Mouse (Mus musculus): ENCODE measurements around the gene Mettl13. TPM values are rescaled to one million over a fixed set of nuclear protein-coding genes. Genes with fewer than 3 reads are reported as not detected.
A peak's percentile ranks its signal among the peaks of the same experiment; 100 is the strongest.

The Mettl13 gene
- polyA plus RNA-seq, 1 experiment from 2014 or later, result 20.9 TPM

GRCm38 (mm10) chr1:162582884-162583283, 34.5 kb upstream of the Mettl13 start:
- H3K4me3 ChIP-seq (ENCODE audit: low read depth, low read length), result no peak overlapping the region
- 74% methylated on average over 2 of the region's 2 CpGs for WGBS
- H3K4me2 ChIP-seq, result no peak overlapping the region
- H3K9ac ChIP-seq, result no peak overlapping the region
- H3K9me3 ChIP-seq (ENCODE audit: low read depth, low read length), result no peaks in the 10 kb centered on the region
- no peaks in the 10 kb centered on the region for H3K4me1 ChIP-seq (ENCODE audit: insufficient read depth)
- no peak overlapping the region for H3K27ac ChIP-seq (ENCODE audit: low read depth)
- no peak for TF ChIP-seq CTCF (IDR thresholded peaks at IDR 0.05; ENCODE audit: low read depth)
- DNase-seq (peak; percentile 37), ATAC-seq (ENCODE audit: insufficient read depth) (no peak)
- H3K27me3 ChIP-seq (ENCODE audit: insufficient read depth, low read length), result no peaks in the 10 kb centered on the region
- peaks cover 29% of the 10 kb centered on the region for H3K36me3 ChIP-seq (ENCODE audit: insufficient read depth)

DNA sequence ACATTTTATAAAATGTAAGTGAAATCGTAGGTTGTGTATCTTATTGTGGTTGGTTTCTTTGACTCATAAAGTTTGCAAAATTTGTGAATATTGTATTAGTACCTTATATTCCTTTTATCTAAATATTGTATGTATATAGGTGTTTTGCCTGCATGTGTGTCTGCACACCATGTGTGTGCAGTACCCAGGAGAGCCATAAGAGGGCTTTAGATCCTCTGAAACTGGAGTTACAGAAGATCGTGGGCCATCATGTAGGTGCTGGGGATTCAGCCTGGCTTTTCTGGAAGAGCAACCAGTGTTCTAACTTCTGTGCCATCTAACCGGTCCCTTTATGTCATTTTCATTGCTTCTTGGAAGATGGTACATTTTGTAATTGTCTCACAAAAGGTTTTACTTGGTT, 26.7 kb upstream of the Mettl13 start:
- Histone ChIP-seq H3K9me3 (ENCODE audit: low read depth, low read length) (no peaks in the 10 kb centered on the region), H3K9ac (no peak overlapping the region), H3K36me3 (ENCODE audit: insufficient read depth) (peaks cover 33% of the 10 kb centered on the region), H3K4me3 (ENCODE audit: low read depth, low read length) (no peak overlapping the region), H3K27ac (ENCODE audit: low read depth) (no peak overlapping the region), H3K4me2 (no peak overlapping the region), H3K4me1 (ENCODE audit: insufficient read depth) (no peaks in the 10 kb centered on the region), H3K27me3 (ENCODE audit: insufficient read depth, low read length) (no peaks in the 10 kb centered on the region)
- 96% methylated on average over 3 of the region's 3 CpGs for WGBS
- DNase-seq (no peak), ATAC-seq (ENCODE audit: insufficient read depth) (no peak)
- TF ChIP-seq CTCF (IDR thresholded peaks at IDR 0.05; ENCODE audit: low read depth), result no peak

DNA sequence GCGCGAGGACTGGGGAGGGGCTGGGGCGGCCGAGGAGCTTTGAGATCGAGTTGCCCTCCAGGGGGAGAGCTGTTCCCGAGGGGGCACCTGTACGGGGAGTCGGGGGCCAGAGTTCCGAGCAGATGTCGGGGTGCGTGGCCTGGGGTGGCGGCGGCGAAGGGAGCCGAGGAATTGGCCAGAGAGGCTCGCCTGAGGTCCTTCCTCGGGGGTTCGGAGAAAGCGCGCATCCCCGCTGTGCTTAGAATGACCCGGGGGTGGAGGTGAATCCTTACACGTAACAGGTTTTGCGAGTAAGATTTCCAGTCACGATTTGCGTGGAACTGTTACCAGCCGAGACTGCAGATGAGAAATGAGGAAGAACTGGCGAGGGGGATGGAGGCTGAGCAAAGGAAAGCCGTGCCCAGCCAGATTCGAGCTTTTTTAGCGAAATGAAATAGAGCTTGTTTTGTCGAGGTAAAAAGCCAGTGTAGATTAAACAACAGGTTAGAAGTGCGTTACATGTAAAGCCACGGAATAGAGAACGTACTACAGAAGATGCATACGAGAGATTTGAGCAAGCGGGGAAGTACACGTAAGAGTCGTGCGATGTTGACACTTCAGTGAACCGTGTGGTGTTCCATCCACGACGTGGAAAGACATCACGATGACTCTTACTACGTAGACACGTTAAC, 22.7 kb upstream of the Mettl13 start:
- ATAC-seq (ENCODE audit: insufficient read depth), result no peak; the same call in 1 of the 2 replicates
- 0 out of 2 replicates have a peak, but pooled peaks cover 4% of the 10 kb centered on the region for H3K4me1 ChIP-seq (ENCODE audit: insufficient read depth)

GRCm38 (mm10) chr1:162570260-162570748, 22.0 kb upstream of the Mettl13 start, which contains the start of gene Vamp4:
Gene Vamp4 (plus strand): TSS chr1:162570515.
- Histone ChIP-seq H3K9ac (peak within 1 kb of the TSS; percentile 82), H3K4me2 (peak within 1 kb of the TSS; percentile 69), H3K27ac (ENCODE audit: low read depth) (peak within 1 kb of the TSS; percentile 88), H3K4me3 (ENCODE audit: low read depth, low read length) (peak within 1 kb of the TSS; percentile 82), H3K9me3 (ENCODE audit: low read depth, low read length) (no peaks in the 10 kb centered on the region), H3K36me3 (ENCODE audit: insufficient read depth) (peaks cover 8% of the 10 kb centered on the region), H3K4me1 (ENCODE audit: insufficient read depth) (0 out of 2 replicates have a peak, but pooled peaks cover 4% of the 10 kb centered on the region), H3K27me3 (ENCODE audit: insufficient read depth, low read length) (no peaks in the 10 kb centered on the region)
- ATAC-seq (ENCODE audit: insufficient read depth) (peak; percentile 98), DNase-seq (peak; percentile 97)
- TF ChIP-seq CTCF (IDR thresholded peaks at IDR 0.05; ENCODE audit: low read depth), result peak; percentile 64
- under 1% methylated on average over 40 of the region's 43 CpGs for WGBS

More for the DNA sequence above, 22.7 kb upstream of the Mettl13 start:
- TF ChIP-seq CTCF (IDR thresholded peaks at IDR 0.05; ENCODE audit: low read depth), result no peak
- Histone ChIP-seq H3K36me3 (ENCODE audit: insufficient read depth) (peaks cover 14% of the 10 kb centered on the region), H3K9ac (peak overlapping the region; percentile 82), H3K4me3 (ENCODE audit: low read depth, low read length) (peak overlapping the region; percentile 82), H3K27me3 (ENCODE audit: insufficient read depth, low read length) (no peaks in the 10 kb centered on the region), H3K27ac (ENCODE audit: low read depth) (peak overlapping the region; percentile 88), H3K4me2 (peak overlapping the region; percentile 69), H3K9me3 (ENCODE audit: low read depth, low read length) (no peaks in the 10 kb centered on the region)
- under 1% methylated on average over 46 of the region's 46 CpGs for WGBS
- peak; percentile 57 for DNase-seq

- Histone ChIP-seq H3K36me3 (ENCODE audit: insufficient read depth) (no peaks in the 10 kb centered on the region), H3K27ac (ENCODE audit: low read depth) (no peak overlapping the region), H3K4me1 (ENCODE audit: insufficient read depth) (0 out of 2 replicates have a peak, but pooled peaks cover 4% of the 10 kb centered on the region), H3K4me3 (ENCODE audit: low read depth, low read length) (no peak overlapping the region), H3K4me2 (no peak overlapping the region), H3K9ac (no peak overlapping the region), H3K27me3 (ENCODE audit: insufficient read depth, low read length) (no peaks in the 10 kb centered on the region), H3K9me3 (ENCODE audit: low read depth, low read length) (no peaks in the 10 kb centered on the region)
- ATAC-seq (ENCODE audit: insufficient read depth), result no peak
- 27% methylated on average over 3 of the region's 3 CpGs for WGBS
- DNase-seq, result no peak
- TF ChIP-seq CTCF (IDR thresholded peaks at IDR 0.05; ENCODE audit: low read depth), result no peak
Observed at GRCm38 (mm10) chr1:162567351-162567750, 19.0 kb upstream of the Mettl13 start.

- Histone ChIP-seq H3K27ac (ENCODE audit: low read depth) (no peak overlapping the region), H3K9me3 (ENCODE audit: low read depth, low read length) (no peaks in the 10 kb centered on the region), H3K9ac (no peak overlapping the region), H3K27me3 (ENCODE audit: insufficient read depth, low read length) (no peaks in the 10 kb centered on the region), H3K4me1 (ENCODE audit: insufficient read depth) (0 out of 2 replicates have a peak, but pooled peaks cover 4% of the 10 kb centered on the region), H3K36me3 (ENCODE audit: insufficient read depth) (no peaks in the 10 kb centered on the region), H3K4me3 (ENCODE audit: low read depth, low read length) (no peak overlapping the region), H3K4me2 (no peak overlapping the region)
- ATAC-seq (ENCODE audit: insufficient read depth) (no peak), DNase-seq (peak; percentile 7)
- TF ChIP-seq CTCF (IDR thresholded peaks at IDR 0.05; ENCODE audit: low read depth), result no peak
- 36% methylated on average over 3 of the region's 3 CpGs for WGBS
Observed at GRCm38 (mm10) chr1:162564992-162565391, 16.6 kb upstream of the Mettl13 start.

GRCm38 (mm10) chr1:162563236-162563635, 14.9 kb upstream of the Mettl13 start:
- WGBS, result 69% methylated on average over 1 of the region's 1 CpGs
- H3K4me3 ChIP-seq (ENCODE audit: low read depth, low read length), result no peak overlapping the region
- H3K27ac ChIP-seq (ENCODE audit: low read depth), result no peak overlapping the region
- no peaks in the 10 kb centered on the region for H3K36me3 ChIP-seq (ENCODE audit: insufficient read depth)
- no peak overlapping the region for H3K4me2 ChIP-seq
- H3K9me3 ChIP-seq (ENCODE audit: low read depth, low read length), result no peaks in the 10 kb centered on the region
- H3K9ac ChIP-seq, result no peak overlapping the region
- no peak for ATAC-seq (ENCODE audit: insufficient read depth)
- TF ChIP-seq CTCF (IDR thresholded peaks at IDR 0.05; ENCODE audit: low read depth), result no peak
- no peaks in the 10 kb centered on the region for H3K4me1 ChIP-seq (ENCODE audit: insufficient read depth)
- no peaks in the 10 kb centered on the region for H3K27me3 ChIP-seq (ENCODE audit: insufficient read depth, low read length)
- no peak for DNase-seq
